Mouse (Mus musculus) kidney, postnatal 4 days (tissue): ENCODE results near the gene Ltbp3.
A peak's percentile ranks its signal among the peaks of the same experiment; 100 is the strongest.

Experiments
- DNase-seq, 2 experiments: peaks; one replicate each; pipeline ENCODE4 v3.0.0; 2021; ENCODE audit warnings: mixed read lengths in 2 of 2

Gene Ltbp3

DNA sequence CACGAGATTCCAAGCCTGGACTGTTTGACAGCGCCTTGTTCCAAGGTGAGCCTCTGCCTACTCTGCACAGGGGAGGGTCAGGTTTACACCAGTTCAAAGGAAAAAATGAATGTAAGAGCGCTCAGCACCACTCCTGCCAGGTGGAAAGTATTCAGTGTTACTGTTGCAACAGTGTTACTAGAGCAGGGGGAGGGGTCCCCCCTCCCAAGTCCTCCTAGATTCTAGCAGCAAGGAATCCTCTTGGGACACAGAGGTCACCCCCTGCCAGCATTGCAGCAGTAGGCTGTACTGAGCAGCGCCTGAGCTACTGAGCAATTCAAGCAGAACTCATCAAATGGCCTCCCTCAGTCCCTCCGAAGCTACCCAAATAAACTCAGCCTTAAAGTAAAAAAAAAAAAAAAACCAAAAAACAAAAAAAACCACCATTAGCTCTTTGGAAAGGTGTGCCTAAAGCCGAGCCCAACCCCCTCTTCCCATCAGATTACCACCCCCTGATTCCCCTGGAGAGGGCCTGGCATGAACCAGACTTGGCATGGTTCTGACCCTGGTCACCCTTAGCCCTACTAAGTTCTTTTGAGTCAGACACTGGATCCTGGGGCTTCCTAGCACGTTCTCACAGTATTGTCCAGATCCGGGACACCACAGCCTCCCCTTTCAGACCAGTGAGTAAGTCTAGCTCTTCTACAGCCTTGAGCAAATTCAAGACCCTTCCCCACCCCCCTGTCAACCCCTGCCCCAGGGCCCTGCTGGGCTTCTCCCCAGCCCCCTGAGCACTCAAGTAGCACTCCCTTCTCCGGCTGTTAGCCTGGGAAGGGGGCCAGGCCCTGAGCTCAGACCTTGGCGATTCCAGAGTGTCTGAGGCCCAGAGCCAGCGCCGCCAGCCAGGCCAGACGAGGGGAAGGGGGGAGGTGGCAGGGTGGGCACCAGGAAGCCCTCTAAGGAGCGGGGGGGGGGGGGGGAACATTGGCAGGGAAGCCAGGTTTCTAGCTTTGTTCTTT lies at the start of gene Ltbp3:
Gene Ltbp3, plus strand, starts transcription at position 585 of the 998 bp plus-strand sequence.
- DNase-seq: peak; percentile 75 to 81

DNA sequence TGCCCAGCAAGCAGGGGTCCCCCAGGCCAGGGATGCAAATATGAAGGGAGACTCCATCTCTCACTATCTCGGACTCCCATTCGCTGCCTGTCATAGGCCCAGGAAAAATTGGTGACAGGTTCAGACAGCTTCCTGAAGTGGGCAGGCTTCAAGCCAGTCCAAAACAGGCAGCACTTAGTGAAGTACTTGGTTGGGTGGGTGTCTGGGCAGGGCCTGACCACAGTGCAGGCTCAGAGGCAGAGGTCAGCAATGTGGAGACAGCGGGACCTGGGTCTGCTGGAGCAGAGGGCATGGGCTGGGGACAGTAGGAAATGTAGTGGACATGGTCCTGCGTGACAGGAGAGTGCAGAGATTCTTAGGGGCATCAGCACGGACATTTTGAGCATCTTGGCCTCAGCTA lies 49.1 kb upstream of the Ltbp3 start:
- no peak for DNase-seq

DNA sequence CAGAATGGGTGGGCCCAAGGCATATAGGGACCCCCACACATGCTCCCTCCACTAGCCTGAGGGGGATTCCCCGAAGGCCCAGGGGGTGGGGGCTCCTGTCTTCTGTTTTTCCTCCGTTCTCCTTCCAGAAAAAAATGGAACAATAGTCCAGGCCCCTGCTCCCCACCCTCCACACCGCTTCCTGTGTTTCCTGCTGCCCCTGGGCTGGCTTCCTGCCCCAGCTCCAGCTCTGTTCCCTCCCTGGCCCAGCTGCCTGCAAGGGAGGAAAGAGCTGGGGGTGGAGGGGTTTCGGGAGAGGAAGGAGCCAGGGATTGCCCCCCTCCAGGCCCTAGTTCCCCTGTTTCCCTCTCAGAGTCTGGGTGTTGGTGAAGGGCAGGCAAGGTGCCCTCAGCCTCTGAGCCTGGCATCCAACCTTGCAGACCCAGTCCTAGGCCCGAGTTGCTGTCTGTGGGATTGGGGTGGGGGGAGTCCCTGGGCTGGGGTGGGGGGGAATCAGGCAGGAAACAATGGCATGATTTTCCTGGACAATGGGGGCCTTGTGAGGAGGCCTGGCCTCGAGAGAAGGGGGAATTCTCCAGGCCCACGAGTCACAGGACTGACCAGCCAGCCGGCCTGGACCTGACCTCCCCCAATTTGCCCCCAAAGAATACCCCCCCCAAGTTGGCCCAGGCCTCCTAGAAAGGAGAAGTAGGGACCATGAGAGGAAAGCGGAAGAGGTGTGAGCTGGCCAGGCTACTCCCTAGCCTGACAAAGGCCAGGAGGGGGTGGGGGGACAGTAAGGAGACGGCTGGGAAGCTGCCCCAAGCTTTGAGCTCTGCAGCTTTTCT lies 48.4 kb upstream of the Ltbp3 start:
- peak; percentile 69 to 81 for DNase-seq

DNA sequence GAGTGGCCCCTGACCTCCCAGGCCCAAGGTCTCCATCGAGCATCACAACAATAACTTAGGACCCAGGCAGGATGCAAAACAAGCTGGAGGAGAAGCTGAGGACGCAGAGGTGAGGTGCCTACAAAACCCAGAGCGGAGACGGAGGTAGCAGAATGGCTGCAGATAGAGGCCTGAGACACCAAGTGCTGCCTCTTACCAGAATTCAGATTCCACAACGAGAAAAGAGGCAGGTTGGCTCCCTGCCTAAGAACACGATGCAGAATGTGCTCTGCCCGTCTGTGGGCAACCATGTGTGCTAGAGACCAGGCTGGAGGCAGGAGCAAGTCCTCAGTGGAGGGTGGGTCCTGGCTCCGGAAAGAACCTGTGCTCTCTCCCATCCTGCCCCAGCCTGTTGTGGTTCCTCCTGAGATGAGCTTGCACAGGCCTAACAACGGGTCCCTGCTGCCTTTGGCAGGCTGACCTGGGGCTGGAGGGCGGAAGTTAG lies 47.7 kb upstream of the Ltbp3 start:
- peak; percentile 25 to 42 for DNase-seq

DNA sequence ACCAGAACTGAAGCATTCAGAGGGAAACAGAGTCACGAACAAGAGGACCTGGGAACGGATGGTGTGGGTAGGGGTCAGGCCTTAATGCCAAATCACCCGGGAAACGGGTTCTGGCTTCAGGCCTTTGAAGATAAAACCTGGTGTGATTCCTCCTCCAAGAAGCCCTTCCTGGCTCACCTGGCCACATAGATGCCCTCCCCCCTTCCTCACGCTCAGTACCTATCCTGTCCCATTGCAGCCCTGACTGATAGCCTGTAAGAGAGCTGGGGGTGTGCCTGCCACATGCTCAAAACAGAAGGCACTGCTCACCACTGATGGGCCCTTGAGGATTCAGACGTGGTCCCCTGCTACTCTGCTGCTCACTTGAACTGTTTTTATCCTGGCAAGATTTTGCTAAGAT lies 46.9 kb upstream of the Ltbp3 start:
- no peak for DNase-seq

DNA sequence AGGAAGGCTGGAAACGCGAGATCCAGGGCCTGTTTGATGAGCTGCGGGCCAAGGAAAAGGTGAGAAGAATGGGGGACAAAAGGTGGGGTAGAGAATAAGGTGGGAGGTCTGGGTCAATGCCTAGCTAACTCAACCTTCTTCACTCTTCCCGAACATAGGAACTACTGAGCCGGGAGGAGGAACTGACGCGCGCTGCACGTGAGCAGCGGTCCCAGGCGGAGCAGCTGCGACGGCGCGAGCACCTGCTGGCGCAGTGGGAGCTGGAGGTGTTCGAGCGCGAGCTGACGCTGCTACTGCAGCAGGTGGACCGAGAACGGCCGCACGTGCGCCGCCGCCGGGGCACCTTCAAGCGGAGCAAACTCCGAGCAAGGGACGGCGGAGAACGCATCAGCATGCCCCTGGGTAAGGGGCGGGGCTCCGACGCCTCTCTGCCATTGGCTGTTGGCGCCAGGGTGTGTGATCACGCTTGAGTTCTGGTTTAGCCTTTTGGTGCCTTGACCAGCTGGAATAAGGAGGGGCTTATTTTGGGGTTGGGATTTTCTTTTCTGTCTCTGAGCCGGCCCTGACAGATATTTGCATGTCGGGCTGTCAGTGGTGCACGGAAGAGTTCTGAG lies 44.7 kb upstream of the Ltbp3 start:
- peak; percentile 55 to 73 for DNase-seq

DNA sequence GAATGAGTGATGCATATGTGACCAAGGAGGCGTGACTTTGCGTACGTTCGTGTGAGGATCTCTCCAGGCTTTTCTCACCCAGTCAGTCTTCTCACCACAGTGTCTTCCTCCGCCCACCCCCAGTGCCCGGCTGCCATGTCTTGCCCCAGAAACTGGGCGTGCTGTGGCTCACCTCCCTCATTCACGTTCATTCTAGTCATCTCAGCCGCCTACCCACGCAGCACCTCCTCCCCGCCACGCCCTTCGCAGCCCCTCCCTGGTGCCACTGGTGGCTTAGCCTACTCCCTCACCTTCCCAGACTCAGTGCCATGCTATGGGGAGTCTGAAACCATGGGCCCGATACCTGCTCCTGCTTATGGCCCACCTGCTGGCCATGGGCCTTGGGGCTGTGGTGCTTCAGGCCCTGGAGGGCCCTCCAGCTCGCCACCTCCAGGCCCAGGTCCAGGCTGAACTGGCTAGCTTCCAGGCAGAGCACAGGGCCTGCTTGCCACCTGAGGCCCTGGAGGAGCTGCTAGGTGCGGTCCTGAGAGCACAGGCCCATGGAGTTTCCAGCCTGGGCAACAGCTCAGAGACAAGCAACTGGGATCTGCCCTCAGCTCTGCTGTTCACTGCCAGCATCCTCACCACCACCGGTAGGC lies 36.4 kb upstream of the Ltbp3 start, which contains the start of gene Kcnk7:
Gene Kcnk7, plus strand, starts transcription at position 205 of the 638 bp plus-strand sequence.
- no peak for DNase-seq

DNA sequence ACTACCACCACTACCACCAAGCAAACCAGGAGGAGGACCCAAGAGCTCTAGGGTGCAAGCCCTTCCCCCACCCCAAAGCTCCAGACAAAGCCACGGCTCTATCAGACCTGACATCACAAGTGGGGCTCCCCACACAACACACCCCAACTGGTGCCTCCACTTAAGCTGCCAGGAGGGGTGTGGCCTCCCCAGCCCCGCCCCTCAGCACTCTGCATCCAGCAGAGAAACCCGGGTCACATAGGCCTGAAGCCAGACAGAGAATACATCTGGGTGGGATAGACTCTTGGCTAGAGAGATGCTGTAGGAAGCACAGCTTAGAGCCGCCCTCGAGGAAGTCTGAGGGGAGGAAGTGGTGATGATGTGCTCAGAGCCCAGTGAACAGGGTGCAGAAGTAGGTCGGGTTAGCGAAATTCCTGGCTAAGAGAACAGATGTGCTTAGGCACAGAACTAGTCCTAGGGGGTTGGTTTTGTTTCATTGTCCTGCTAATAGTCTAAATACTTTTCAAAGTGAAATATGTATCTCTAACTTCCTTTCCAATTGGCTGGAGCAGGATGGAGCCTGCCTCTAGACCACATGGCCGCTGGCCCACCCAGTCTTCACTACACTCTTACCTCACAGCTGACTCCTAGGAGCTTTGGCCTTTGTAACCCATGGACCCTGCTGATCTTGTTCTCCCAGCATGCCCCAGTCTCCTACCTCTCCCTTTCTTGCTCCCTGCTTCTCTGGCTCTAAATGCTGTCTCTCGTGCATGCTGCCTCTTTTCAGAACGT lies 35.7 kb upstream of the Ltbp3 start:
- peak; percentile 69 to 78 for DNase-seq

DNA sequence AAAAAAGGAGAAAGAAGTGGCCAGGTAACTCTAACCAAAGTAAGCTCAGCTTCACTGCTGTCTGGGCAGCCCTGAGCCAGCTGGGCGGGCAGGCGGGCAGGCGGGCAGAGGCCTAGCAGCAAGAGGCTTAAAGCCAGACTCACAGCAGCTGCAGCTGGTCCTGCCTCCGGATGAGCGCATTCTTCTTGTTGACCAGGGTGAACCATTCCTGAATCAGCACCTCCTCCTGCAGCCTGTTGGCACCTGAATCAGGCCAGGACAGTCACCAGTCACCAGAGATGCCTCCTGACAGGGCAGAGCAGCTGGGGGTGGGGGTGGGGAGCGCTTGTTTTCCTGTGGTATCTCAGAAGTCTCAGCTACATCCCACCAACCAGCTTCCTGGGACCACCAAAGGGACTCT lies 30.6 kb upstream of the Ltbp3 start:
- DNase-seq: no peak

DNA sequence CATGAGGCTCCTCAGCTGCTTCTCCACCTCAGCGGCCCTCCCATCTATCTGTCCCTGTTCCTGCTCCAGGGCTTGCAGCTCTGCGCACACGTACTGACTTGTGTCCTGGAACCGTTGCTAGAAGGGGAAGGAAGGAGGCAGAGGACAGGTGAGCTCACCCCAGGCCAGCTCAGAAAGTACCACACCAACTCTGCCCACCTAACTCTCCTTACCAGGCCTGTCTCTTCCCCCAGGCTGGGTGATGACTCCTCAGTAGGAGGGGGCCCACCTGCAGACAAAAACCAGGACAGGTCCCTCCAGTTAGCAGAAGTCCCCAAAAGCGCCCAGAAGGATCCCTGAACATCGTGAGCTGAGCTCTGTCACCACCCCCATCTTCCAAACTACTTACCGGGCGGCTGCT lies 30.1 kb upstream of the Ltbp3 start:
- no peak for DNase-seq

DNA sequence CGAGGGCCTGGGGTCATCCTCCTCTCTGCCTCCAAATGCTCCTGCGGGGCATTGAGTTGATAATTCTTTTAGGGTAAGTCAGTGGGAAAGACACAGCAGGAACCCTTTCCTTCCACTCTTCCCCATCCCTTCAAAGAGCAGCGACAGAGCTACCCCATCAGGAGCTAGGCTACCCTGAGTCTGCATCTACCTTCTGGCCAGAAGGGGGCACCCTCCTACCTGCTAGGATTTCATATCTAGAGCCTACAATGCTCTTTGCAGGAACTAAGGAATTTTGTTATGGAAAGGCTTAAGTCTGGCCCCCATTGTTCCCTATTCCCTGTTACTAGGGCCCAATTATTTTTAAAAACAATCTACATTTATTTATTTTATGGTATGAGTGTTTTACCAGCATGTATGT lies 29.5 kb upstream of the Ltbp3 start:
- DNase-seq: peak; percentile 83 to 88

DNA sequence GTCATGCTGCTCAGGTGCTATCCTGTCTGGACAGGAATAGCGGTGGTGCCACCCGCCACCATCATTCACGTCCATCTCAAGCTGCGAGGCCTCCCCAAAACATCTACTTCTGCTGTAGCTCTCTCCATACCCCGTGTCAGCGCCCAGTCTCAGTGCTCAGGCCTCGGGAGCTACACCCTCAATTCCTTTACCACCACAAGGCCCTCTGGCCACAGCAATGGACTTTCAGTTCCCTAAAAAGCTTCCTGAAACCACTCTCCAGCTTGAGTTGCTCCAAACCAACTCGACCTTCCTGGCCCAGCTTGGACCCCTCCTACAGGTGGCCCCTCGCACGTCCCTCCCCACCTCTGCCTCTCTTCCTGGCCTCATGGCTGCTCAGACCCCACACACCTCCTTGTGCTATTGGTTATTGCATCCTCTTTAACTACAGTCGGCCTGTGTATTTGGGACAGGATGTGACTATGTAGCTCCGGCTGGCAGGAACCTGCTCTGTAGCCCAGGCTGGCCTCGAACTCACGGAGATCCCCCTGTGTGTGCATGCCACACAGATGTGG lies 28.7 kb upstream of the Ltbp3 start:
- no peak for DNase-seq

DNA sequence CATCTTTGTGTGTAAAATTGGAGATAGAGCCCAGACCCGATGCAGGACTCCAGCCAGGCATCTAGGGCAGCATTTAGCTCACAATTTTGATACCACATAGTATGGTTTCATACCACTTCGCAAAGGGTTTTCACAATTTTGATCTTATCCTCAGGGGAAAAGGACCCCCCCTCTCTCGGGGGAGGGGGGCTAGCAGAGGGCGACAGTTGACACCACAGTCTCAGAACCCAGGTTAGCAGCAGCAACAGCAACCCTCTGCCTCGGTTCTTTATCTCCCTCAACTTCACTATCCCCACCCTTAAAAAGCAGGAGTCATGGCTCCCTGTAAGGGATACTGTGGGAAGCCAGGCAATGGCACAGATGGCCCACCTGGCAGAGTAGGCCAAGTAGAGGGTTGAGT lies 27.4 kb upstream of the Ltbp3 start:
- DNase-seq: no peak

DNA sequence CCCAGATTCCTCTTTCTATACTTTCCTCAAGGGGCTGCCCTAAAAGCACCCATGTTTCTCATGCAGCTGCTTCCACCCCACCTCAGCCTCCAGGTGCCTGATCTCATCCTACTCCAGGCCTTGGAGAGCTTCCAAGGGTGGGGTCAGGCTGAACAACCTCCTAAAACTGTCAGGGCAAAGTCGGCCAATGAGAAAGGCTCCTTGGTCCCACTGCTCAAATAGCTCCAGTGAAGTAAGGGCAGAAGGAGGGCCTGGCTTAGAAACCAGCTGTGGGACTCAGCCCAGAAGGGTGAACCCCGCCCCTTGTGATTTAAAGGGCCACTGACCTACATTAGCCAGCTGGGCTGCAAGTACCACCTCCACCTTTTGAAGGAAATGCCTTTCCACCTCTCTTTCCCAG lies 27.0 kb upstream of the Ltbp3 start:
- DNase-seq: peak; percentile 71 to 82

DNA sequence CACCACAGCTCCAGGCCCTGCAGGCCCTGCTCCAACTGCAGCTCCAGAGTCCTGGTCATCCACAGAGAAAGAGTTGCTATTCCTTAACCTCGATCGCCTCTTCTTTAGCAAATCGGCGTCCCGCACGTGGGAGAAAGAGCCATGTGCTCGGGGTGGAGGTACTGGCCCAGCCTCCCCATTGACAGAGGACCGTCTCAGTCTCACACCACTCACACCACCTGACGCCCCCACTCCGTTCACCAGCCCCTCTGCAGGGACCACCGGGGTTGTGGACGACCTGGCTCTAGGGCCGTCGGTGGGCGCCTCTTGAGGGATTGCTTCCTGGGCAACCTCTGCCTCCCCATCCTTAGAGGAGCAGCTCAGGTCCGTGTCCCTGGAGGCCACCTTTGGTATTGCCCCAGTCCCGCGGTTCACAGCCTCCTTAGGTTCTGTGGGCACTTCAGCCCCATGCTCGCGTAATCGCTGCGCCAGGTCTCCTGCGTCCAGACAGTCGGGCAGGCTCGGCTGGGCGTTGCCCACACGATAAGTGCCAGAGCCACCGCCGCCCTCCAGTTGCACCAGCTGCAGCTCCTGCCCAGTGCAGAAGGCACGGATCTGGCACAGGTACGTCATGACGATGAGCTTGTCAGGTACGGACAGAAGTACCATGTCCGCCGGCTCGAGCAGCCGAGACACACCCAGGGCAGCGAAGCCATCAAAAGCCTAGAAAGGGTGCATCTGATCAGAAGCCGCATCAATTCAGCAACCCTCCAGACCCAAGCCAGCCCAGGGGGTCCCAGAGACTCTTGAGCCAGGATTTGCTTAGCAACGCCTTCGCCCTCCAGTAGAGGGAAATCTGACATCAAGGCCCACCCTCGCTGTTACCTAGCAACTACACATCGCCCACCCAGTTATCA lies 24.7 kb upstream of the Ltbp3 start:
- DNase-seq: peak; percentile 73 to 80

DNA sequence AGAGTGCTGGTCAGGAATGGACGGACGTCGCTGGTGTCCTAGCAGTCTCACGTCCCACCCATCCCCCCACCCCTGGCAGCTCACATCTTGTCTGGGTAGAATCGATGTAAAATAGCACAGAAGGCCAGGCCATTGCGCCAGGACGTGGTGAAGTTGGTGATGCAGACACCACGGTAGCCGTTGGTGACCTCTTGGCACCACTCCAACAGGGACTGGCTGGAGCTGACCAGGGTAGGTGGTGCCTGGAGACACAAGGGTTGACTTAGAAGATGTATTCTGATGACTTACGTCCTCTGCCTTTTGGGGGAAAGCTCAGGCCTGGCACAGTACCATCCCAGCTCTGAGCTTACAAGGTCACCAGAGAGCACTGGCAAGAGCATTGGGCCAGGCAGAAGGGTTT lies 23.7 kb upstream of the Ltbp3 start:
- DNase-seq: peak; percentile 13 to 42

DNA sequence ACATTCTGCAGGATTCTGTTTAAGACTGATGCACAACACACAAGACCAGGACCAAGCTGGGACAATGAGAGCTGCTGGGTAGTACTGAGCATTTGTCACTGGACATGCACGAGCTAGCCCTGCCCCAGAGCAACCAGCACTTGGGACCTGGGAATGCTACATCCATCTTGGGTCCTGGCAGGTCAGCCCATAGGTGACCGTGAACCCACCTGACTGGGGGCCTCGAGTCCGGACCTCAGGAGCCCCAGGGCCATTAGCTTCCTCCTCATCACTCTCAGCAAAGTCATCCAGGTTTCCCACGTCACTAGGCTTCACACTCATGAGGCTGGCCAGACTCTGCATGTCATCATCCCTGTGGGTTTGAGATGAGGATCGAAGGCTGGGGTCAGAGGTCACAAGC lies 19.5 kb upstream of the Ltbp3 start:
- no peak for DNase-seq

DNA sequence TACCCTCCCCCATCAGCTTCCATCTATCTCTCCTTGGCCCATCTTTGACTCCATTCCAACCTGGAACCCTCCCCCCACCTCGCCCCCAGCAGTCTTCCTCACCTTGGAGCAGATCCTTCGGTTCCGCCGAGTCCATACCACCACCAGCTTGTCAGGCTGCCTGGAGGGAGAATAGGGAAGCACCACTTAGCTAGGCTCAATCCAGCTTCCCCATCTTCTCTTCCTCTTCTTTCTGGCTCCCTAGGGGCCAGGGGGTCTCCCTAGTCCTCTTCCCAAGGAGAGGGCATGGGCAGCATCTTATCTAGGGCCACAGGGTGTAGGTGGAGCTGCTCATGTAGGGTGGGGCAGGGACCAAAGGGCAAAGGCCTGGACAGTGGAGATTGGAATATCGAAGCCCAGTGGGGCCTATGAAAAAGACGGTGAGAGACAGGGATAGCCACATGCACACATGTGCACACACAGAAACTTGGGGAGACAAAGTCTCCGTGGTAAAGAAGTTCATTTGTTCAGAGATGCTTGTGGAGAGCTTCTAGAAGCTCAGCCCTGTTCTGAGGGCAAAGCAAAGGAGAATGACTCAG lies 17.8 kb upstream of the Ltbp3 start:
- no peak for DNase-seq

DNA sequence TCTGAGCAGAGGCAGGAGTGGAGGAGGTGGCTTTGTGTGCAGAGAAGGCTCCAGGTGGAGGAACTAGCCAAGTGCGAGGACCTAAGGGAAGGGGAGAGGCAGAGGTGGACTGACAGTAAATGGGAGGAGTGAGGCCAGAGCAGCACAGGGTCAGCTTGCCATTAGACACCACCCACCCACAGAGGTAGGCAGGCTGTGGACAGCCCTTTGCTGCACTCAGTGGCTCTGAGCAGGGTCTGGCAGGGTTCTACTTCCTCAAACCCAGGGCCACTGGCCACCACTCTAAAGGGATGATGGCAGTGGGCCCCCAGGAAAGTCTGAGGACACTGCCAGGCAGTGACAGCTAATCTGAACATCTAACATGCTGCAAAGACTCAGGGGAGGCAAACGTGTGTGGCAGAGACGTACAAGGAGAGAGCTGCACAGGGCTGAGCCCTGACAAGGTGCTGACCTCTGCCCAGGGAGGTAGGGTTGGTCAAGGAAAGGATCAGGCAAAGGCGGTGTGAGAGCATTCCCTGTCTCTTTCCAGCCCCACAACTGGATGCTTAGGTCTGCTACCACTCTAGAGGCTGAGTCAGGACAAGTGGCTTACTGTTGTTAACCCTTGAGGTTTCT lies 16.7 kb upstream of the Ltbp3 start:
- DNase-seq: no peak
